Comparison of ENCODE assay signal across 29 mouse cellular contexts in genomic region chr1:192993491-192993890, GRCm38 (mm10). TPM values are rescaled to one million over a fixed set of nuclear protein-coding genes. Genes with fewer than 3 reads are reported as not detected.
DNase-seq lines count a peak whose midpoint lies in the region; ATAC-seq and TF ChIP-seq lines count a peak whose summit lies in the region.
"Had no signal": no experiment of that assay in that cellular context is flagged by ENCODE, and none has a peak within 500 bp of the region (broad histone marks: within the 10 kb centered on the region; RNA-seq: fewer than 3 reads in every experiment).

No protein-coding gene starts in this region.

- H3K36me3 ChIP-seq in liver, embryonic 11.5 days (ENCODE audit: control insufficient read depth, insufficient read depth, low read length) = no peaks in the 10 kb centered on the region
- H3K36me3 ChIP-seq in liver, postnatal 0 days (replicated peaks; ENCODE audit: insufficient read depth, low read length) = no peaks in the 10 kb centered on the region
- no peaks in the 10 kb centered on the region for H3K36me3 ChIP-seq in lung, postnatal 0 days (ENCODE audit: insufficient read depth, low read length)
- H3K36me3 ChIP-seq: embryonic facial prominence, embryonic 13.5 days; forebrain, embryonic 15.5 days; heart, embryonic 12.5 days; hindbrain, embryonic 10.5 days; midbrain, embryonic 12.5 days; neural tube, embryonic 15.5 days had no signal

- peak overlapping the region; percentile 28; the same call in 1 of the 2 replicates for H3K4me2 ChIP-seq in liver, embryonic 11.5 days
- H3K4me2 ChIP-seq in liver, postnatal 0 days (ENCODE audit: low read depth, low read length) = peak overlapping the region; percentile 29; the same call in 1 of the 2 replicates
- H3K4me2 ChIP-seq in lung, postnatal 0 days (replicated peaks; ENCODE audit: low read depth, low read length) = no peak overlapping the region
- H3K4me2 ChIP-seq: embryonic facial prominence, embryonic 13.5 days; forebrain, embryonic 15.5 days; heart, embryonic 12.5 days; midbrain, embryonic 12.5 days; neural tube, embryonic 15.5 days had no signal

- H3K9ac ChIP-seq in liver, embryonic 11.5 days (ENCODE audit: low read depth, low read length) = no peak overlapping the region
- no peak overlapping the region for H3K9ac ChIP-seq in liver, postnatal 0 days (replicated peaks)
- no peak overlapping the region for H3K9ac ChIP-seq in lung, postnatal 0 days (replicated peaks; ENCODE audit: low read depth)
- H3K9ac ChIP-seq: embryonic facial prominence, embryonic 13.5 days; forebrain, embryonic 15.5 days; heart, embryonic 12.5 days; midbrain, embryonic 12.5 days; neural tube, embryonic 15.5 days had no signal

- no peak for TF ChIP-seq EP300 in liver, postnatal 0 days (IDR thresholded peaks at IDR 0.05; ENCODE audit: low read depth)
- TF ChIP-seq EP300 in lung, postnatal 0 days (IDR thresholded peaks at IDR 0.05) = no peak

- peak; percentile 4 for DNase-seq in ZHBTc4 (ENCODE audit: low read depth, low spot score)
- DNase-seq in liver, embryonic 11.5 days (ENCODE audit: low spot score) = no peak
- no peak for DNase-seq in liver, postnatal 0 days
- DNase-seq in kidney, postnatal 14 days = no peak
- DNase-seq in kidney, adult 8-10 months = no peak
- DNase-seq in lung, postnatal 0 days (ENCODE audit: low spot score) = no peak
- DNase-seq: adrenal gland, adult 8-10 months; cerebellum, adult 8-10 months; cerebellum, postnatal 36 days; embryo, embryonic 11 days; gastrocnemius, postnatal 10 days; heart, postnatal 10 days; kidney, adult 18-20 months; lung, adult 18-20 months; lung, postnatal 14 days; right cerebral cortex, postnatal 14 days; thymus, adult 18-20 months; thymus, postnatal 36 days had no signal

- peak; percentile 74 for ATAC-seq in erythroid progenitor cell, adult 5-6 weeks (replicated peaks; ENCODE audit: low FRiP score, poor library complexity, severe bottlenecking)
- peak; percentile 85 for ATAC-seq in liver, embryonic 11.5 days (replicated peaks; ENCODE audit: low FRiP score)
- peak; percentile 64 for ATAC-seq in liver, postnatal 0 days
- ATAC-seq in lung, postnatal 0 days = no peak; the same call in 1 of the 2 replicates
- ATAC-seq: forebrain, embryonic 15.5 days; hindbrain, postnatal 0 days; Patski had no signal

- no peak overlapping the region for H3K4me3 ChIP-seq in liver, embryonic 11.5 days (ENCODE audit: low read depth, low read length)
- H3K4me3 ChIP-seq in liver, postnatal 0 days (ENCODE audit: low read depth, low read length) = no peak overlapping the region
- H3K4me3 ChIP-seq in lung, postnatal 0 days (ENCODE audit: low read depth, low read length) = no peak overlapping the region
- H3K4me3 ChIP-seq: embryonic facial prominence, embryonic 13.5 days; forebrain, embryonic 15.5 days; heart, embryonic 12.5 days; hindbrain, embryonic 10.5 days; midbrain, embryonic 12.5 days; neural tube, embryonic 15.5 days had no signal

- TF ChIP-seq CTCF in liver, postnatal 0 days (IDR thresholded peaks at IDR 0.05; ENCODE audit: low read depth) = no peak
- TF ChIP-seq CTCF in lung, postnatal 0 days (IDR thresholded peaks at IDR 0.05) = no peak

- peak overlapping the region; percentile 47; the same call in 1 of the 2 replicates for H3K27ac ChIP-seq in liver, embryonic 11.5 days (ENCODE audit: low read depth, low read length)
- H3K27ac ChIP-seq in liver, postnatal 0 days (ENCODE audit: low read depth) = peak overlapping the region; percentile 69
- no peak overlapping the region for H3K27ac ChIP-seq in lung, postnatal 0 days (ENCODE audit: low read length)
- H3K27ac ChIP-seq: embryonic facial prominence, embryonic 13.5 days; forebrain, embryonic 15.5 days; hindbrain, embryonic 10.5 days; hindbrain, postnatal 0 days; kidney, postnatal 0 days; midbrain, embryonic 12.5 days; neural tube, embryonic 15.5 days had no signal

- H3K4me1 ChIP-seq in liver, embryonic 11.5 days (replicated peaks; ENCODE audit: control insufficient read depth, insufficient read depth, low read length) = peaks cover 14% of the 10 kb centered on the region
- H3K4me1 ChIP-seq in liver, postnatal 0 days (ENCODE audit: insufficient read depth) = peaks cover 6% of the 10 kb centered on the region
- H3K4me1 ChIP-seq in lung, postnatal 0 days (ENCODE audit: insufficient read depth, low read depth, low read length) = no peaks in the 10 kb centered on the region
- H3K4me1 ChIP-seq: embryonic facial prominence, embryonic 13.5 days; forebrain, embryonic 15.5 days; hindbrain, embryonic 10.5 days; midbrain, embryonic 12.5 days; neural tube, embryonic 15.5 days had no signal

- no peaks in the 10 kb centered on the region for H3K9me3 ChIP-seq in liver, embryonic 11.5 days (ENCODE audit: control insufficient read depth, low read length)
- H3K9me3 ChIP-seq in liver, postnatal 0 days (ENCODE audit: low read length) = no peaks in the 10 kb centered on the region
- H3K9me3 ChIP-seq in lung, postnatal 0 days (ENCODE audit: low read length) = no peaks in the 10 kb centered on the region
- H3K9me3 ChIP-seq: embryonic facial prominence, embryonic 13.5 days; forebrain, embryonic 15.5 days; heart, embryonic 12.5 days; hindbrain, embryonic 10.5 days; midbrain, embryonic 12.5 days; neural tube, embryonic 15.5 days had no signal

- H3K27me3 ChIP-seq in liver, embryonic 11.5 days (replicated peaks; ENCODE audit: control insufficient read depth, insufficient read depth, low read length) = no peaks in the 10 kb centered on the region
- H3K27me3 ChIP-seq in liver, postnatal 0 days (ENCODE audit: insufficient read depth, low read length) = no peaks in the 10 kb centered on the region
- H3K27me3 ChIP-seq in lung, postnatal 0 days (replicated peaks; ENCODE audit: insufficient read depth, low read length) = no peaks in the 10 kb centered on the region
- H3K27me3 ChIP-seq: embryonic facial prominence, embryonic 13.5 days; forebrain, embryonic 15.5 days; heart, embryonic 12.5 days; midbrain, embryonic 12.5 days; neural tube, embryonic 15.5 days had no signal

RNA-seq across cellular contexts. Expression of gene Syt14, which starts 42.1 kb away (rescaled TPM):
- 7.6 and 13.0 TPM in 2 replicates for total RNA-seq in erythroid progenitor cell, adult 5-6 weeks (2015; ENCODE audit: low replicate concordance)
- 5.4 and 8.8 TPM in 2 replicates for total RNA-seq in erythroid progenitor cell, adult 5-6 weeks (2017; ENCODE audit: low replicate concordance)
- polyA plus RNA-seq in liver, embryonic 11.5 days (2014; fragmentation: Nextera tagmentation; extraction: Ambion mirVana) = 2.3 TPM in 2 replicates
- 1.6 and 1.8 TPM in 2 replicates for polyA plus RNA-seq in liver, postnatal 0 days (2015; fragmentation: Nextera tagmentation; extraction: Ambion mirVana)
- polyA plus RNA-seq in lung, postnatal 0 days (2015; fragmentation: Nextera tagmentation; extraction: Ambion mirVana) = 0.18 and 0.30 TPM in 2 replicates
- total RNA-seq: megakaryocyte, adult 5-6 weeks had no signal
